Mouse (Mus musculus): ENCODE measurements around the gene Abtb2.

The Abtb2 gene

GRCm38 (mm10) chr2:103618407-103618806, 52.3 kb downstream of the Abtb2 start:
- no peak for DNase-seq (ENCODE audit: low spot score in 2 of 2)

GRCm38 (mm10) chr2:103622950-103623349, 56.8 kb downstream of the Abtb2 start:
- DNase-seq (ENCODE audit: low spot score in 2 of 2): no peak

GRCm38 (mm10) chr2:103625349-103625932, 59.3 kb downstream of the Abtb2 start:
- DNase-seq (ENCODE audit: low spot score in 2 of 2): no peak

- DNase-seq (ENCODE audit: low spot score in 2 of 2): no peak
These were observed 61.0 kb downstream of the Abtb2 start for GRCm38 (mm10) chr2:103627101-103627500.

- no peak for DNase-seq (ENCODE audit: low spot score in 2 of 2)
These were observed 63.8 kb downstream of the Abtb2 start for GRCm38 (mm10) chr2:103629956-103630355.

GRCm38 (mm10) chr2:103631293-103631717, 65.2 kb downstream of the Abtb2 start:
- no peak for DNase-seq (ENCODE audit: low spot score in 2 of 2)

- DNase-seq (ENCODE audit: low spot score in 2 of 2): no peak
These were observed 66.2 kb downstream of the Abtb2 start for GRCm38 (mm10) chr2:103632136-103632925.

GRCm38 (mm10) chr2:103632926-103633250, 66.8 kb downstream of the Abtb2 start:
- no peak for DNase-seq (ENCODE audit: low spot score in 2 of 2)

- DNase-seq (ENCODE audit: low spot score in 2 of 2): no peak
These were observed 69.8 kb downstream of the Abtb2 start for GRCm38 (mm10) chr2:103635731-103636487.

GRCm38 (mm10) chr2:103637385-103637784, 71.3 kb downstream of the Abtb2 start:
- no peak for DNase-seq (ENCODE audit: low spot score in 2 of 2)

GRCm38 (mm10) chr2:103637943-103638342, 71.8 kb downstream of the Abtb2 start:
- no peak for DNase-seq (ENCODE audit: low spot score in 2 of 2)

- DNase-seq (ENCODE audit: low spot score in 2 of 2): no peak
These were observed 73.6 kb downstream of the Abtb2 start for GRCm38 (mm10) chr2:103639701-103640100.

GRCm38 (mm10) chr2:103640861-103641260, 74.8 kb downstream of the Abtb2 start:
- DNase-seq (ENCODE audit: low spot score in 2 of 2): no peak

GRCm38 (mm10) chr2:103643584-103644211, 77.6 kb downstream of the Abtb2 start:
- DNase-seq (ENCODE audit: low spot score in 2 of 2): no peak

GRCm38 (mm10) chr2:103644418-103644817, 78.3 kb downstream of the Abtb2 start:
- no peak for DNase-seq (ENCODE audit: low spot score in 2 of 2)

GRCm38 (mm10) chr2:103650314-103650879, 84.3 kb downstream of the Abtb2 start:
- DNase-seq (ENCODE audit: low spot score in 2 of 2): no peak

GRCm38 (mm10) chr2:103652121-103652520, 86.0 kb downstream of the Abtb2 start:
- no peak for DNase-seq (ENCODE audit: low spot score in 2 of 2)

- DNase-seq (ENCODE audit: low spot score in 2 of 2): no peak
These were observed 88.9 kb downstream of the Abtb2 start for GRCm38 (mm10) chr2:103655037-103655436.

- no peak for DNase-seq (ENCODE audit: low spot score in 2 of 2)
These were observed 89.9 kb downstream of the Abtb2 start for GRCm38 (mm10) chr2:103656028-103656427.

- DNase-seq (ENCODE audit: low spot score in 2 of 2): no peak
These were observed 93.1 kb downstream of the Abtb2 start for GRCm38 (mm10) chr2:103659167-103659566.

- no peak for DNase-seq (ENCODE audit: low spot score in 2 of 2)
These were observed 93.8 kb downstream of the Abtb2 start for GRCm38 (mm10) chr2:103659648-103660556.

Measured in spleen, postnatal 14 days (tissue).